Mouse (Mus musculus): ENCODE results near the gene Olfr633.
"Not testable (repeated sequence)": the region's sequence is repeated elsewhere in the genome, so short reads cannot be mapped to it uniquely, and the experiment has no call there.

Gene Olfr633

GRCm38 (mm10) chr7:103944137-103944536 lies at the start of gene Olfr633:
Gene Olfr633, plus strand, starts transcription at chr7:103944437.
- no peak for DNase-seq

GRCm38 (mm10) chr7:103903187-103903586 lies 41.0 kb upstream of the Olfr633 start, which contains the start of gene Olfr65:
Gene Olfr65, plus strand, starts transcription at chr7:103903487.
- no peak for DNase-seq

- DNase-seq = no peak
Measured at GRCm38 (mm10) chr7:103910047-103910446, 34.2 kb upstream of the Olfr633 start.

- no peak for DNase-seq
Measured at GRCm38 (mm10) chr7:103912969-103913511, 31.2 kb upstream of the Olfr633 start.

- DNase-seq = no peak
Measured at GRCm38 (mm10) chr7:103915338-103915737, 28.9 kb upstream of the Olfr633 start.

GRCm38 (mm10) chr7:103928525-103928924 lies 15.7 kb upstream of the Olfr633 start, which contains the start of gene Olfr631:
Gene Olfr631, plus strand, starts transcription at chr7:103928825.
- DNase-seq = no peak

- no peak for DNase-seq
Measured at GRCm38 (mm10) chr7:103934264-103934663, 10.0 kb upstream of the Olfr633 start, which contains the start of gene Olfr632. Gene Olfr632, plus strand, starts transcription at chr7:103934347.

GRCm38 (mm10) chr7:103942730-103943129 lies 1.5 kb upstream of the Olfr633 start:
- DNase-seq = no peak

GRCm38 (mm10) chr7:103966873-103967272 lies 22.6 kb downstream of the Olfr633 start:
- not testable (repeated sequence) for DNase-seq

- no peak for DNase-seq
Measured at GRCm38 (mm10) chr7:103970852-103971251, 26.6 kb downstream of the Olfr633 start, which contains the start of gene Olfr635. Gene Olfr635, plus strand, starts transcription at chr7:103971152.

- no peak for DNase-seq
Measured at GRCm38 (mm10) chr7:103971782-103972181, 27.5 kb downstream of the Olfr633 start.

- no peak for DNase-seq
Measured at GRCm38 (mm10) chr7:103998446-103998845, 54.2 kb downstream of the Olfr633 start, which contains the start of gene Olfr638. Gene Olfr638, plus strand, starts transcription at chr7:103998746.

Data from right cerebral cortex, postnatal 25 days (tissue).